ENCODE assay signal across 20 mouse cellular contexts in genomic region chr7:123326901-123327300, GRCm38 (mm10). TPM values are rescaled to one million over a fixed set of nuclear protein-coding genes. Genes with fewer than 3 reads are reported as not detected.
DNase-seq lines count a peak whose midpoint lies in the region; ATAC-seq and TF ChIP-seq lines count a peak whose summit lies in the region.
"Had no signal": no experiment of that assay in that cellular context is flagged by ENCODE, and none has a peak within 500 bp of the region (broad histone marks: within the 10 kb centered on the region; RNA-seq: fewer than 3 reads in every experiment).

No protein-coding gene starts in this region.

- H3K79me2 ChIP-seq in heart, adult 2 months (replicated peaks; ENCODE audit: control insufficient read depth, insufficient read depth, low read length), result peaks cover 2% of the 10 kb centered on the region

- H3K27me3 ChIP-seq in liver, postnatal 0 days (ENCODE audit: insufficient read depth, low read length), result no peaks in the 10 kb centered on the region
- H3K27me3 ChIP-seq in liver, embryonic 11.5 days (replicated peaks; ENCODE audit: control insufficient read depth, insufficient read depth, low read length), result no peaks in the 10 kb centered on the region
- no peaks in the 10 kb centered on the region for H3K27me3 ChIP-seq in liver, embryonic 14.5 days (ENCODE audit: control insufficient read depth, insufficient read depth, low read length)
- H3K27me3 ChIP-seq in heart, adult 2 months (ENCODE audit: control insufficient read depth, insufficient read depth, low read length), result no peaks in the 10 kb centered on the region
- H3K27me3 ChIP-seq: embryonic facial prominence, embryonic 12.5 days; embryonic facial prominence, embryonic 15.5 days; hindbrain, embryonic 12.5 days; hindbrain, embryonic 15.5 days; Patski had no signal

- no peak for TF ChIP-seq POLR2A in heart, adult 2 months (IDR thresholded peaks at IDR 0.05; ENCODE audit: insufficient read depth, low read depth, low read length)

- no peak overlapping the region for H3K9ac ChIP-seq in liver, postnatal 0 days (replicated peaks)
- peak overlapping the region; percentile 4; the same call in 1 of the 2 replicates for H3K9ac ChIP-seq in liver, embryonic 11.5 days (ENCODE audit: low read depth, low read length)
- H3K9ac ChIP-seq in liver, embryonic 14.5 days (replicated peaks), result no peak overlapping the region; the same call in 1 of the 2 replicates
- H3K9ac ChIP-seq in heart, adult 2 months (ENCODE audit: low read depth, low read length), result no peak overlapping the region
- H3K9ac ChIP-seq: embryonic facial prominence, embryonic 12.5 days; embryonic facial prominence, embryonic 15.5 days; forebrain, postnatal 0 days; hindbrain, embryonic 12.5 days; hindbrain, embryonic 15.5 days had no signal

- TF ChIP-seq CTCF in liver, postnatal 0 days (IDR thresholded peaks at IDR 0.05; ENCODE audit: low read depth), result no peak
- no peak for TF ChIP-seq CTCF in liver, embryonic 14.5 days (IDR thresholded peaks at IDR 0.05; ENCODE audit: low read depth)
- TF ChIP-seq CTCF in heart, adult 2 months (IDR thresholded peaks at IDR 0.05), result no peak

- peak; percentile 26 for DNase-seq in liver
- DNase-seq in liver, postnatal 0 days, result no peak
- no peak for DNase-seq in liver, embryonic 11.5 days (ENCODE audit: low spot score)
- DNase-seq in liver, embryonic 14.5 days (ENCODE audit: low read depth in 3 of 3, low spot score in 3 of 3), result no peak
- no peak for DNase-seq in spleen, postnatal 4 days (ENCODE audit: low spot score in 2 of 2)
- DNase-seq in heart, adult 2 months, result no peak
- DNase-seq in thymus, postnatal 0 days (ENCODE audit: low spot score), result no peak
- DNase-seq: adrenal gland, postnatal 14 days; cerebellum, adult 11 months; cerebellum, adult 2 months; cerebellum, adult 9-11 months; forebrain, postnatal 0 days; gastrocnemius, postnatal 25 days had no signal

- no peak overlapping the region for H3K4me3 ChIP-seq in liver, postnatal 0 days (ENCODE audit: low read depth, low read length)
- H3K4me3 ChIP-seq in liver, embryonic 11.5 days (ENCODE audit: low read depth, low read length), result no peak overlapping the region
- H3K4me3 ChIP-seq in liver, embryonic 14.5 days (ENCODE audit: insufficient read depth in 1 of 2, low read depth in 2 of 2, low read length in 2 of 2), result no peak overlapping the region
- no peak overlapping the region for H3K4me3 ChIP-seq in heart, adult 2 months
- H3K4me3 ChIP-seq: embryonic facial prominence, embryonic 12.5 days; embryonic facial prominence, embryonic 15.5 days; hindbrain, embryonic 12.5 days; hindbrain, embryonic 15.5 days had no signal

- no peaks in the 10 kb centered on the region for H3K9me3 ChIP-seq in liver, postnatal 0 days (ENCODE audit: low read length)
- no peaks in the 10 kb centered on the region for H3K9me3 ChIP-seq in liver, embryonic 11.5 days (ENCODE audit: control insufficient read depth, low read length)
- H3K9me3 ChIP-seq in liver, embryonic 14.5 days (ENCODE audit: control insufficient read depth, low read length), result no peaks in the 10 kb centered on the region
- H3K9me3 ChIP-seq: embryonic facial prominence, embryonic 12.5 days; embryonic facial prominence, embryonic 15.5 days; G1E; hindbrain, embryonic 12.5 days; hindbrain, embryonic 15.5 days had no signal

- no peak for TF ChIP-seq EP300 in liver, postnatal 0 days (IDR thresholded peaks at IDR 0.05; ENCODE audit: low read depth)
- no peak for TF ChIP-seq EP300 in liver, embryonic 14.5 days (IDR thresholded peaks at IDR 0.05; ENCODE audit: low read depth)
- TF ChIP-seq EP300 in heart, adult 2 months (IDR thresholded peaks at IDR 0.05; ENCODE audit: insufficient read depth, low read depth, low read length), result no peak

- H3K36me3 ChIP-seq in liver, postnatal 0 days (replicated peaks; ENCODE audit: insufficient read depth, low read length), result peaks cover 44% of the 10 kb centered on the region
- peaks cover 9% of the 10 kb centered on the region; the same call in 1 of the 2 replicates for H3K36me3 ChIP-seq in liver, embryonic 11.5 days (ENCODE audit: control insufficient read depth, insufficient read depth, low read length)
- H3K36me3 ChIP-seq in liver, embryonic 14.5 days (replicated peaks; ENCODE audit: control insufficient read depth, insufficient read depth, low read depth), result peaks cover 15% of the 10 kb centered on the region; the same call in 1 of the 2 replicates
- H3K36me3 ChIP-seq in heart, adult 2 months (ENCODE audit: control insufficient read depth, insufficient read depth, low read length), result no peaks in the 10 kb centered on the region

- no peak for ATAC-seq in liver, postnatal 0 days
- ATAC-seq in liver, embryonic 11.5 days (replicated peaks; ENCODE audit: low FRiP score), result no peak
- ATAC-seq in liver, embryonic 14.5 days (ENCODE audit: insufficient read depth), result no peak
- ATAC-seq: forebrain, embryonic 14.5 days; forebrain, postnatal 0 days; Patski had no signal

- no peaks in the 10 kb centered on the region for H3K4me1 ChIP-seq in liver, postnatal 0 days (ENCODE audit: insufficient read depth)
- peaks cover 32% of the 10 kb centered on the region for H3K4me1 ChIP-seq in liver, embryonic 11.5 days (replicated peaks; ENCODE audit: control insufficient read depth, insufficient read depth, low read length)
- peaks cover 40 to 46% of the 10 kb centered on the region in 2 experiments for H3K4me1 ChIP-seq in liver, embryonic 14.5 days (replicated peaks; ENCODE audit: control insufficient read depth in 2 of 2, insufficient read depth in 2 of 2, low read length in 1 of 2)
- peaks cover 10% of the 10 kb centered on the region for H3K4me1 ChIP-seq in heart, adult 2 months (ENCODE audit: control insufficient read depth, insufficient read depth, low read length)
- H3K4me1 ChIP-seq: hindbrain, embryonic 12.5 days; hindbrain, embryonic 15.5 days had no signal

- intact Hi-C loops in heart, adult 2 months (cut with DNase I), result no loop called here

- 74% methylated on average over 4 of the region's 4 CpGs for WGBS in liver, postnatal 0 days (ENCODE audit: insufficient replicate concordance)
- 80% methylated on average over 4 of the region's 4 CpGs for whole genome bisulfite sequencing in liver, embryonic 11.5 days
- 54% methylated on average over 4 of the region's 4 CpGs for WGBS in liver, embryonic 14.5 days (ENCODE audit: insufficient replicate concordance)
- WGBS in heart, adult 2 months, result 80% methylated on average over 4 of the region's 4 CpGs

- no peak overlapping the region for H3K27ac ChIP-seq in liver, postnatal 0 days (ENCODE audit: low read depth)
- H3K27ac ChIP-seq in liver, embryonic 11.5 days (ENCODE audit: low read depth, low read length), result no peak overlapping the region
- H3K27ac ChIP-seq in liver, embryonic 14.5 days, result no peak overlapping the region
- no peak overlapping the region for H3K27ac ChIP-seq in heart, adult 2 months
- H3K27ac ChIP-seq: embryonic facial prominence, embryonic 12.5 days; hindbrain, embryonic 12.5 days; hindbrain, embryonic 15.5 days had no signal

- no peak overlapping the region for H3K4me2 ChIP-seq in liver, postnatal 0 days (ENCODE audit: low read depth, low read length)
- H3K4me2 ChIP-seq in liver, embryonic 11.5 days, result no peak overlapping the region; the same call in 1 of the 2 replicates
- H3K4me2 ChIP-seq in liver, embryonic 14.5 days (ENCODE audit: low read depth), result peak overlapping the region; percentile 5; the same call in 1 of the 2 replicates
- H3K4me2 ChIP-seq: embryonic facial prominence, embryonic 12.5 days; embryonic facial prominence, embryonic 15.5 days; hindbrain, embryonic 12.5 days; hindbrain, embryonic 15.5 days had no signal

RNA-seq across cellular contexts. Expression of gene Lcmt1, which starts 42.7 kb away (rescaled TPM):
- 10.8 and 12.2 TPM in 2 replicates for polyA plus RNA-seq in liver, postnatal 0 days (2015; fragmentation: Nextera tagmentation; extraction: Ambion mirVana)
- 49.7 and 54.4 TPM in 2 replicates for polyA plus RNA-seq in liver, embryonic 11.5 days (2014; fragmentation: Nextera tagmentation; extraction: Ambion mirVana)
- polyA plus RNA-seq in liver, embryonic 14.5 days (2012; rRNA removed), result 13.0 and 18.6 TPM in 2 replicates
- polyA plus RNA-seq in liver, embryonic 14.5 days (2014; fragmentation: Nextera tagmentation; extraction: Ambion mirVana), result 23.6 and 28.4 TPM in 2 replicates
- 10 to 100 TPM; 21.7 to 22.0 TPM for total RNA-seq in heart, adult 2 months (2021)
- 18.5 and 22.2 TPM in 2 replicates for polyA plus RNA-seq in heart, adult 2 months (2012; rRNA removed)
- polyA plus RNA-seq in thymus, postnatal 0 days (2015; fragmentation: Nextera tagmentation; extraction: Ambion mirVana), result 50.4 and 51.1 TPM in 2 replicates

RNA-seq across cellular contexts. Expression of gene Arhgap17, which starts 42.8 kb away (rescaled TPM):
- polyA plus RNA-seq in liver, postnatal 0 days (2015; fragmentation: Nextera tagmentation; extraction: Ambion mirVana), result 6.0 and 6.8 TPM in 2 replicates
- polyA plus RNA-seq in liver, embryonic 11.5 days (2014; fragmentation: Nextera tagmentation; extraction: Ambion mirVana), result 29.8 and 31.3 TPM in 2 replicates
- polyA plus RNA-seq in liver, embryonic 14.5 days (2012; rRNA removed), result 9.6 and 10.9 TPM in 2 replicates
- 10.2 and 12.6 TPM in 2 replicates for polyA plus RNA-seq in liver, embryonic 14.5 days (2014; fragmentation: Nextera tagmentation; extraction: Ambion mirVana)
- 10 to 100 TPM; 14.6 to 17.0 TPM for total RNA-seq in heart, adult 2 months (2021)
- polyA plus RNA-seq in heart, adult 2 months (2012; rRNA removed), result 10.0 and 13.8 TPM in 2 replicates
- 9.6 and 11.7 TPM in 2 replicates for polyA plus RNA-seq in thymus, postnatal 0 days (2015; fragmentation: Nextera tagmentation; extraction: Ambion mirVana)
